Mouse (Mus musculus): ENCODE measurements around the gene Lrrc66.

DNA sequence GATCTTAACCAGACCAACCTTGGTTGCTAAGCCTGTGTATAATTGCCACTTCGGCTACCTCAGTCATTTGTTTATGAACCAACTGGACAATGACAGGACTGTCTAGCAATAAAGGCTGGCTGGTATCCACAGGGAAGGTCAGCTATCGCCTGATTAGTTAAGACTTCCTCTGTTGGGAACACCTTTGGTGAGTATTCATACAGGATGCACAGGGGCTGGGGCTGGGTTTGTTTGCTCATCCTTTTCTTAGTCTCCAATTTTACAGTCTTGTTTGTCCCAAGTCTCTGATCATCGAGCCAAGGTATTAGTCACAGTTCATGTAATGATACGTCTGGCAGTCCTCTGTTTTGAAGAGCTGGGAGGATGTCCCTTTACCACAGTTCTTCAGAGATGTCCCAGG lies 65.4 kb downstream of the Lrrc66 start:
- TF ChIP-seq CTCF (conservative IDR thresholded peaks at IDR 0.05 in 1 of 2, IDR thresholded peaks at IDR 0.05 in 1 of 2; ENCODE audit: low read depth in 2 of 2, low read length in 2 of 2) (no peak), EP300 (IDR thresholded peaks at IDR 0.05; ENCODE audit: low read length) (no peak), NELFE (IDR thresholded peaks at IDR 0.05; ENCODE audit: low read depth, low read length) (no peak), ZMIZ1 (IDR thresholded peaks at IDR 0.05; ENCODE audit: low read depth, low read length) (no peak), JUND (conservative IDR thresholded peaks at IDR 0.05; ENCODE audit: low read depth, low read length) (no peak), SIN3A (IDR thresholded peaks at IDR 0.05; ENCODE audit: low read length) (no peak), GABPA (IDR thresholded peaks at IDR 0.05; ENCODE audit: insufficient replicate concordance, low read depth, low read length) (no peak), USF1 (IDR thresholded peaks at IDR 0.05; ENCODE audit: low read depth, low read length) (no peak), MXI1 (IDR thresholded peaks at IDR 0.05; ENCODE audit: low read depth, low read length) (no peak)

All from CH12.LX (cell line).